Mouse (Mus musculus) neural tube, embryonic 14.5 days (tissue): ENCODE data around the gene Adamts7. TPM values are rescaled to one million over a fixed set of nuclear protein-coding genes. Genes with fewer than 3 reads are reported as not detected.

Source experiments
- ATAC-seq: fragments of 200-750 bp; cut with Nextera tagmentation; 2 replicates; pipeline ENCODE4 v1.8.0; 2017; ENCODE audit warnings: low read depth, mild to moderate bottlenecking, moderate TSS enrichment, moderate library complexity
- H3K27ac ChIP-seq: fragments of 300-500 bp; sonication (generic); 2 replicates; pipeline ENCODE4 v1.5.1; 2014; ENCODE audit warnings: low read depth, mild to moderate bottlenecking, control low read depth, low read length, moderate library complexity, mixed read lengths
- H3K27me3 ChIP-seq: fragments of 300-500 bp; sonication (generic); 2 replicates; pipeline ENCODE4 v1.6.1; 2014; ENCODE audit warnings: low read length; ENCODE audit not compliant: control insufficient read depth, insufficient read depth
- H3K36me3 ChIP-seq: fragments of 300-500 bp; sonication (generic); 2 replicates; pipeline ENCODE4 v1.6.1; 2014; ENCODE audit warnings: low read length, mixed read lengths; ENCODE audit not compliant: control insufficient read depth, insufficient read depth
- H3K4me1 ChIP-seq: fragments of 300-500 bp; sonication (generic); 2 replicates; pipeline ENCODE4 v1.6.1; 2014; ENCODE audit warnings: low read length; ENCODE audit not compliant: control insufficient read depth, insufficient read depth
- H3K4me2 ChIP-seq: fragments of 300-500 bp; sonication (generic); 2 replicates; pipeline ENCODE4 v1.6.1; 2014; ENCODE audit warnings: mild to moderate bottlenecking, low read depth, low read length, control low read depth
- H3K4me3 ChIP-seq: fragments of 300-500 bp; sonication (generic); 2 replicates; pipeline ENCODE4 v1.5.1; 2014; ENCODE audit warnings: low read depth, low read length, control low read depth, mixed read lengths
- H3K9ac ChIP-seq: fragments of 300-500 bp; sonication (generic); replicated peaks from 2 replicates; pipeline ENCODE4 v1.6.1; 2014; ENCODE audit warnings: low read depth, mild to moderate bottlenecking, control low read depth, low read length, mixed read lengths
- H3K9me3 ChIP-seq: fragments of 300-500 bp; sonication (generic); 2 replicates; pipeline ENCODE4 v1.6.1; 2016; ENCODE audit warnings: low read length; ENCODE audit not compliant: control insufficient read depth
- WGBS: fragments of 180-500 bp; shearing (Covaris S2); extraction: QIAGEN DNeasy Blood & Tissue Kit; methylation state at CpG from one replicate; pipeline ENCODE4 v1.1.7; 2014; 5-methylcytosine and 5-hydroxymethylcytosine counted together
- polyA plus RNA-seq: library from polyadenylated mRNA; unstranded; fragments of >200 nt; fragmentation: Nextera tagmentation; extraction: Ambion mirVana; gene quantifications from 2 replicates; pipeline ENCODE4 v1.2.1, GENCODE M21; 2014

The Adamts7 gene
- polyA plus RNA-seq, 1 experiment from 2014 or later = 5.7 TPM

DNA sequence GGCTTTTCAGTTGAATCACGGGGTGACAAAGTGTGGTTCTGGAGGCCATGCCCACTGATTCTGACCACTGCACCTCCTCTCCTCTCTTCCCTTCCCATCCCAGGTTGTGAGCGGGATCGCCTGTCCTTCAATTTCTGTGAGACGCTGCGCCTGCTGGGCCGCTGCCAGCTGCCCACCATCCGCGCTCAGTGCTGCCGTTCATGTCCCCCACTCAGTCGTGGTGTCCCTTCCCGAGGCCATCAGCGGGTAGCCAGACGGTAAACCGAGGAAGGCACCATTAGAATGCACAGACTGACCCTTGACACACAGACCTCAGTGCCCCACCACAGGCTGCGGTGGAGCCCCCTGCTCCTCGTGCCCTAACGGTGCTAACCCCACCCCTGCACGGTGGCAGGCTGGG is 36.7 kb downstream of the Adamts7 start:
- H3K9me3 ChIP-seq = no peaks in the 10 kb centered on the region
- no peak overlapping the region for H3K27ac ChIP-seq
- 97% methylated on average over 18 of the region's 18 CpGs for WGBS
- H3K9ac ChIP-seq = no peak overlapping the region
- no peak overlapping the region for H3K4me2 ChIP-seq
- H3K4me3 ChIP-seq = no peak overlapping the region
- H3K4me1 ChIP-seq = no peaks in the 10 kb centered on the region
- no peaks in the 10 kb centered on the region for H3K27me3 ChIP-seq
- ATAC-seq = no peak
- H3K36me3 ChIP-seq = no peaks in the 10 kb centered on the region; the same call in 1 of the 2 replicates

GRCm38 (mm10) chr9:90200501-90200900 is 37.6 kb downstream of the Adamts7 start:
- H3K4me2 ChIP-seq = no peak overlapping the region
- no peaks in the 10 kb centered on the region for H3K4me1 ChIP-seq
- no peak overlapping the region for H3K4me3 ChIP-seq
- H3K27ac ChIP-seq = no peak overlapping the region
- H3K9ac ChIP-seq = no peak overlapping the region
- no peaks in the 10 kb centered on the region; the same call in 1 of the 2 replicates for H3K36me3 ChIP-seq
- WGBS = 98% methylated on average over 4 of the region's 4 CpGs
- ATAC-seq = no peak
- no peaks in the 10 kb centered on the region for H3K9me3 ChIP-seq
- no peaks in the 10 kb centered on the region for H3K27me3 ChIP-seq

- Histone ChIP-seq H3K27me3 (no peaks in the 10 kb centered on the region), H3K4me3 (no peak overlapping the region), H3K9me3 (no peaks in the 10 kb centered on the region), H3K4me2 (no peak overlapping the region), H3K36me3 (no peaks in the 10 kb centered on the region; the same call in 1 of the 2 replicates), H3K9ac (no peak overlapping the region), H3K27ac (no peak overlapping the region), H3K4me1 (no peaks in the 10 kb centered on the region)
- WGBS = 81% methylated on average over 7 of the region's 7 CpGs
- ATAC-seq = no peak
Observed at GRCm38 (mm10) chr9:90201096-90201495, 38.2 kb downstream of the Adamts7 start.

- no peak for ATAC-seq
- no peaks in the 10 kb centered on the region; the same call in 1 of the 2 replicates for H3K36me3 ChIP-seq
- 45% methylated on average over 4 of the region's 4 CpGs for WGBS
- H3K27me3 ChIP-seq = no peaks in the 10 kb centered on the region
- H3K9me3 ChIP-seq = no peaks in the 10 kb centered on the region
- H3K9ac ChIP-seq = no peak overlapping the region
- no peaks in the 10 kb centered on the region for H3K4me1 ChIP-seq
- H3K27ac ChIP-seq = no peak overlapping the region
- no peak overlapping the region for H3K4me3 ChIP-seq
- H3K4me2 ChIP-seq = no peak overlapping the region
Observed at GRCm38 (mm10) chr9:90201541-90201940, 38.7 kb downstream of the Adamts7 start.

DNA sequence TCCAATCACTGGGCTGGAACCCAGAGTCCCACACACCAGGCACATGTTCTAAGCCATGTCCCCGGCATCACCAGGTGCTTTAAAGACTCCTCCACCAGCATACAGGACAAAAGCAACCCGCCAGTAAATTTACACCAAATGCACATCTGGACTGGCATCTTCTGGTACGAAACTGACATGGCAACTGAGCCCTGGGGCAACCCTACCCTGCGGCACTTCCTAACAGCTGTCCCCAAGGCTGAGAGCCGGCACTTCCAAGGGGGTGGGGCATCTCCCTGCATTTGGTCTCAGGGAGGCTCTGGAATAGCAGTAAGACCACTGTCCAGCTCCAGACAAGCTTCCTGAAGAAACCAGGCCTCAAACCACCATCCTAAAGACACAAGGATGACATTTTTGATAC is 40.4 kb downstream of the Adamts7 start:
- Histone ChIP-seq H3K9me3 (no peaks in the 10 kb centered on the region), H3K27me3 (no peaks in the 10 kb centered on the region), H3K9ac (no peak overlapping the region), H3K4me1 (no peaks in the 10 kb centered on the region), H3K4me2 (no peak overlapping the region), H3K27ac (no peak overlapping the region), H3K4me3 (no peak overlapping the region), H3K36me3 (no peaks in the 10 kb centered on the region; the same call in 1 of the 2 replicates)
- no peak for ATAC-seq
- 74% methylated on average over 5 of the region's 5 CpGs for WGBS

GRCm38 (mm10) chr9:90204396-90204915 is 41.6 kb downstream of the Adamts7 start:
- Histone ChIP-seq H3K4me1 (no peaks in the 10 kb centered on the region), H3K27me3 (no peaks in the 10 kb centered on the region), H3K9me3 (no peaks in the 10 kb centered on the region), H3K4me3 (no peak overlapping the region), H3K27ac (no peak overlapping the region), H3K36me3 (no peaks in the 10 kb centered on the region; the same call in none of the 2 replicates), H3K9ac (no peak overlapping the region), H3K4me2 (no peak overlapping the region)
- WGBS = 67% methylated on average over 8 of the region's 8 CpGs
- ATAC-seq = no peak

DNA sequence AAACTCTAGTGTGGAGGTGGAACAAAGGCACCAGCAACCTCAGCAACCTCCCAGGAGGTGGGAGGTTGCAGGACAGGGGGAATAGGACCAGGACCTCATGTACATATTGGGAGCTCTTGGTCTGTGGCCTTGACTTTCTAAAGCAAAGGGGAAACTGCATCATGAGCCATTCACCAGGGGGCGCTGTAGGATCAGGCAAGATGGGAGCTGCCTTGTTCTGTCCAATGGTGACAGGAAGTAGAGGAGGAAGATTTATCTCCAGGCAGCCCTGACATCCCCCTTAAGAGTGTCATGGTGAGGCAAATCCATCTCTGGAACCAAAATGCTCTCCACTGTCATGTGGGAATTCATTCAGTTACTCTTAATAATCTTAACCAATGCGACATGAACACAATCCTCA is 43.6 kb downstream of the Adamts7 start:
- WGBS = 47% methylated on average over 2 of the region's 2 CpGs
- Histone ChIP-seq H3K4me1 (no peaks in the 10 kb centered on the region), H3K9ac (no peak overlapping the region), H3K27me3 (no peaks in the 10 kb centered on the region), H3K4me3 (no peak overlapping the region), H3K4me2 (no peak overlapping the region), H3K9me3 (no peaks in the 10 kb centered on the region), H3K36me3 (no peaks in the 10 kb centered on the region; the same call in none of the 2 replicates), H3K27ac (no peak overlapping the region)
- ATAC-seq = peak; percentile 74; the same call in 1 of the 2 replicates

GRCm38 (mm10) chr9:90207808-90208207 is 44.9 kb downstream of the Adamts7 start:
- Histone ChIP-seq H3K27me3 (no peaks in the 10 kb centered on the region), H3K36me3 (no peaks in the 10 kb centered on the region; the same call in none of the 2 replicates), H3K27ac (no peak overlapping the region), H3K9me3 (no peaks in the 10 kb centered on the region), H3K4me2 (no peak overlapping the region), H3K4me3 (no peak overlapping the region), H3K4me1 (no peaks in the 10 kb centered on the region), H3K9ac (no peak overlapping the region)
- no peak for ATAC-seq
- 81% methylated on average over 8 of the region's 8 CpGs for WGBS

- Histone ChIP-seq H3K4me3 (no peak overlapping the region), H3K27ac (no peak overlapping the region), H3K36me3 (peaks cover 1% of the 10 kb centered on the region; the same call in 1 of the 2 replicates), H3K27me3 (no peaks in the 10 kb centered on the region), H3K4me1 (no peaks in the 10 kb centered on the region), H3K4me2 (no peak overlapping the region), H3K9ac (no peak overlapping the region), H3K9me3 (no peaks in the 10 kb centered on the region)
- 84% methylated on average over 6 of the region's 6 CpGs for WGBS
- ATAC-seq = no peak
Observed at GRCm38 (mm10) chr9:90208655-90209054, 45.8 kb downstream of the Adamts7 start.
